Mouse (Mus musculus) liver, postnatal 0 days (tissue): Measurements from ENCODE around the gene Il11ra1. TPM values are rescaled to one million over a fixed set of nuclear protein-coding genes. Genes with fewer than 3 reads are reported as not detected.

Experiments
- ATAC-seq: fragments of 200-750 bp; cut with Nextera tagmentation; 2 replicates; pipeline ENCODE4 v1.8.0; 2017; ENCODE audit warnings: mild to moderate bottlenecking, moderate library complexity
- DNase-seq: peaks from one replicate; pipeline ENCODE4 v3.0.0-alpha.2; 2016
- H3K27ac ChIP-seq: fragments of 300-500 bp; sonication (generic); 2 replicates; pipeline ENCODE4 v1.5.1; 2014; ENCODE audit warnings: antibody characterized with exemption, moderate library complexity, mild to moderate bottlenecking, low read depth
- H3K27me3 ChIP-seq: fragments of 300-500 bp; sonication (generic); 2 replicates; pipeline ENCODE4 v1.6.1; 2014; ENCODE audit warnings: low read length, control low read depth, mixed read lengths; ENCODE audit not compliant: insufficient read depth
- H3K36me3 ChIP-seq: fragments of 300-500 bp; sonication (generic); replicated peaks from 2 replicates; pipeline ENCODE4 v1.6.1; 2014; ENCODE audit warnings: mild to moderate bottlenecking, control low read depth, low read length, moderate library complexity, mixed read lengths; ENCODE audit not compliant: insufficient read depth
- H3K4me1 ChIP-seq: fragments of 300-500 bp; sonication (generic); 2 replicates; pipeline ENCODE4 v1.6.1; 2014; ENCODE audit warnings: antibody characterized with exemption, mild to moderate bottlenecking, control low read depth; ENCODE audit not compliant: insufficient read depth
- H3K4me2 ChIP-seq: fragments of 300-500 bp; sonication (generic); 2 replicates; pipeline ENCODE4 v1.6.1; 2014; ENCODE audit warnings: low read depth, mild to moderate bottlenecking, low read length, moderate library complexity, mixed read lengths
- H3K4me3 ChIP-seq: fragments of 300-500 bp; sonication (generic); 2 replicates; pipeline ENCODE4 v1.5.1; 2014; ENCODE audit warnings: low read depth, low read length
- H3K9ac ChIP-seq: fragments of 300-500 bp; sonication (generic); replicated peaks from 2 replicates; pipeline ENCODE4 v1.6.1; 2014; ENCODE audit warnings: mild to moderate bottlenecking, moderate library complexity
- H3K9me3 ChIP-seq: fragments of 300-500 bp; sonication (generic); 2 replicates; pipeline ENCODE4 v1.6.1; 2016; ENCODE audit warnings: mild to moderate bottlenecking, control low read depth, low read length, mixed read lengths
- CTCF ChIP-seq: sonication (generic); IDR thresholded peaks from 2 replicates; pipeline ENCODE4 v1.5.1; 2016; ENCODE audit warnings: antibody characterized with exemption, low read depth
- EP300 ChIP-seq: IDR thresholded peaks from 2 replicates; pipeline ENCODE4 v1.6.1; 2016; ENCODE audit warnings: antibody characterized with exemption, low read depth, mild to moderate bottlenecking
- WGBS: fragments of 180-500 bp; shearing (Covaris S2); extraction: QIAGEN DNeasy Blood & Tissue Kit; methylation state at CpG from one replicate; pipeline ENCODE4 v1.1.7; 2014; ENCODE audit not compliant: insufficient replicate concordance; 5-methylcytosine and 5-hydroxymethylcytosine counted together
- polyA plus RNA-seq: library from polyadenylated mRNA; unstranded; fragments of >200 nt; fragmentation: Nextera tagmentation; extraction: Ambion mirVana; gene quantifications from 2 replicates; pipeline ENCODE4 v1.2.1, GENCODE M21; 2015

The Il11ra1 gene
- polyA plus RNA-seq, 1 experiment from 2014 or later: 28.5 TPM

- Histone ChIP-seq H3K4me3 (peak within 1 kb of the TSS; percentile 93), H3K27me3 (peaks cover 44% of the 10 kb centered on the region), H3K4me1 (peaks cover 21% of the 10 kb centered on the region), H3K9ac (peak within 1 kb of the TSS; percentile 85), H3K9me3 (no peaks in the 10 kb centered on the region), H3K36me3 (peaks cover 18% of the 10 kb centered on the region), H3K27ac (no peak within 1 kb of the TSS), H3K4me2 (peak within 1 kb of the TSS; percentile 87)
- WGBS: under 1% methylated on average over 27 of the region's 27 CpGs
- TF ChIP-seq CTCF (no peak), EP300 (no peak)
- DNase-seq (peak; percentile 87), ATAC-seq (peak; percentile 97)
These were observed 23.1 kb downstream of the Il11ra1 start, which contains the start of gene Dctn3 for GRCm38 (mm10) chr4:41722918-41723351. TSS of gene Dctn3 (minus strand) at chr4:41723170.

GRCm38 (mm10) chr4:41726826-41727621 is 27.2 kb downstream of the Il11ra1 start:
- Histone ChIP-seq H3K27ac (no peak overlapping the region), H3K4me1 (peaks cover 21% of the 10 kb centered on the region), H3K9ac (no peak overlapping the region), H3K36me3 (no peaks in the 10 kb centered on the region), H3K4me2 (no peak overlapping the region), H3K4me3 (no peak overlapping the region), H3K9me3 (no peaks in the 10 kb centered on the region), H3K27me3 (peaks cover 81% of the 10 kb centered on the region)
- DNase-seq: no peak
- no peak for TF ChIP-seq EP300
- no peak for TF ChIP-seq CTCF
- WGBS: 20% methylated on average over 20 of the region's 20 CpGs
- no peak for ATAC-seq

- no peak for ATAC-seq
- 5% methylated on average over 41 of the region's 50 CpGs for WGBS
These were observed 31.4 kb downstream of the Il11ra1 start, which contains the start of gene Arid3c for GRCm38 (mm10) chr4:41731052-41731765. TSS of gene Arid3c (minus strand) at chr4:41731142.

GRCm38 (mm10) chr4:41737602-41738255 is 37.9 kb downstream of the Il11ra1 start:
- H3K4me3 ChIP-seq: no peak overlapping the region
- no peak overlapping the region for H3K27ac ChIP-seq
- H3K36me3 ChIP-seq: peaks cover 5% of the 10 kb centered on the region
- TF ChIP-seq CTCF: peak; percentile 78
- TF ChIP-seq EP300: no peak
- ATAC-seq: no peak
- H3K4me2 ChIP-seq: no peak overlapping the region
- H3K9ac ChIP-seq: no peak overlapping the region
- peaks cover 9% of the 10 kb centered on the region for H3K27me3 ChIP-seq
- H3K4me1 ChIP-seq: peaks cover 22% of the 10 kb centered on the region
- H3K9me3 ChIP-seq: no peaks in the 10 kb centered on the region
- WGBS: 34% methylated on average over 8 of the region's 8 CpGs
- DNase-seq: peak; percentile 75

More at GRCm38 (mm10) chr4:41731052-41731765, 31.4 kb downstream of the Il11ra1 start, which contains the start of gene Arid3c:
- H3K27ac ChIP-seq: no peak within 1 kb of the TSS
- H3K9ac ChIP-seq: no peak within 1 kb of the TSS
- no peaks in the 10 kb centered on the region for H3K9me3 ChIP-seq
- no peaks in the 10 kb centered on the region for H3K36me3 ChIP-seq
- H3K4me2 ChIP-seq: peak within 1 kb of the TSS; percentile 59
- H3K4me1 ChIP-seq: peaks cover 6% of the 10 kb centered on the region
- TF ChIP-seq EP300: no peak
- no peak for TF ChIP-seq CTCF
- H3K27me3 ChIP-seq: peaks cover 69% of the 10 kb centered on the region
- DNase-seq: no peak
- peak within 1 kb of the TSS; percentile 39 for H3K4me3 ChIP-seq

- WGBS: 63% methylated on average over 1 of the region's 1 CpGs
These were observed 38.4 kb downstream of the Il11ra1 start for GRCm38 (mm10) chr4:41738256-41738603.

GRCm38 (mm10) chr4:41739260-41739659 is 39.5 kb downstream of the Il11ra1 start:
- WGBS: 92% methylated on average over 13 of the region's 13 CpGs
- 0 out of 2 replicates have a peak overlapping the region, but pooled peaks have one; percentile 91 for H3K4me2 ChIP-seq

More at GRCm38 (mm10) chr4:41738256-41738603, 38.4 kb downstream of the Il11ra1 start:
- Histone ChIP-seq H3K9me3 (no peaks in the 10 kb centered on the region), H3K4me1 (peaks cover 22% of the 10 kb centered on the region), H3K4me2 (no peak overlapping the region), H3K27me3 (peaks cover 4% of the 10 kb centered on the region; the same call in 1 of the 2 replicates), H3K4me3 (no peak overlapping the region), H3K27ac (no peak overlapping the region), H3K9ac (no peak overlapping the region), H3K36me3 (peaks cover 5% of the 10 kb centered on the region)
- DNase-seq (no peak), ATAC-seq (no peak)
- TF ChIP-seq CTCF (no peak), EP300 (no peak)

More at GRCm38 (mm10) chr4:41739260-41739659, 39.5 kb downstream of the Il11ra1 start:
- H3K27me3 ChIP-seq: no peaks in the 10 kb centered on the region
- H3K36me3 ChIP-seq: peaks cover 5% of the 10 kb centered on the region
- H3K9me3 ChIP-seq: no peaks in the 10 kb centered on the region
- H3K9ac ChIP-seq: no peak overlapping the region
- H3K4me1 ChIP-seq: peaks cover 22% of the 10 kb centered on the region
- no peak for ATAC-seq
- no peak for TF ChIP-seq EP300
- TF ChIP-seq CTCF: no peak
- H3K4me3 ChIP-seq: no peak overlapping the region
- no peak overlapping the region for H3K27ac ChIP-seq
- no peak for DNase-seq
